Mouse (Mus musculus) kidney, adult 2 months (tissue): ENCODE results near the gene Fbxw22.
"Not testable (repeated sequence)": the region's sequence is repeated elsewhere in the genome, so short reads cannot be mapped to it uniquely, and the experiment has no call there.

Experiments used
- CTCF ChIP-seq: fragments of 200-500 bp; conservative IDR thresholded peaks from 2 replicates; pipeline ENCODE4 v1.5.1; 2011; ENCODE audit warnings: low read depth, mild to moderate bottlenecking, control low read depth, low read length, moderate library complexity, mixed read lengths; ENCODE audit not compliant: insufficient read depth, insufficient read length
- POLR2A ChIP-seq: fragments of 200-500 bp; IDR thresholded peaks from one replicate; pipeline ENCODE4 v1.6.1; 2011; ENCODE audit warnings: low read depth, low read length, control low read depth

- TF ChIP-seq CTCF, POLR2A: not testable (repeated sequence)
Measured at GRCm38 (mm10) chr9:109404196-109404595, at the start of gene Fbxw22.
